In the genomic region with DNA sequence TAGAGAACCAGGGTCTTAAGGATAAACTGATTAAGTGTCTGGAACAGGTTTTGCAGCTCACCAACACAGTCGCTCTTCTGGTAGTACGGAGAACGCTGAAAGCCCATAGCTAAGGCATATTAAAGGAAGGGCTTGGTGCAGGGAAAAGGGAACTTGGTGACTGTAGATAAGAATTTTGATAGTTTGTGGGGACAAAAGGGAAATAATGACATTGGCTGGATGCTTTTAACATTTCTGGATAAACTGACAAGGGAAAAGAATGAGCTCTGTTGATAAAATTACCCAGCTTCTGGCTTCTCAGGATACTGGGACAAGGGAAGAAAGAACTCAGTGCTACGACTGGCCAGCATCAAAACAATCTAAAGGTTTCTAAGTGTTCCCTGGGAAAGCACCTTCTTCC, we compare ENCODE assay signal across 35 mouse cellular contexts. TPM values are rescaled to one million over a fixed set of nuclear protein-coding genes. Genes with fewer than 3 reads are reported as not detected.
"Had no signal": no experiment of that assay in that cellular context is flagged by ENCODE, and none has a peak within 500 bp of the region (broad histone marks: within the 10 kb centered on the region; RNA-seq: fewer than 3 reads in every experiment).

No protein-coding gene starts in this region.

RNA-seq across cellular contexts. Expression of a gene that starts 29.2 kb away (rescaled TPM):
- total RNA-seq: heart, postnatal 10 days; heart, postnatal 14 days; heart, postnatal 25 days; heart, postnatal 36 days; heart, postnatal 4 days; hematopoietic stem cell, adult 5-6 weeks; hindbrain, postnatal 0 days; layer of hippocampus, adult 18-20 months; layer of hippocampus, adult 2 months; layer of hippocampus, adult 8-10 months; layer of hippocampus, postnatal 10 days; layer of hippocampus, postnatal 14 days; layer of hippocampus, postnatal 25 days; layer of hippocampus, postnatal 36 days; left cerebral cortex, adult 18-20 months; left cerebral cortex, adult 2 months had no signal
- polyA plus RNA-seq: heart, embryonic 13.5 days; heart, embryonic 14.5 days; heart, embryonic 15.5 days; heart, embryonic 16.5 days; heart, postnatal 0 days; hindbrain, embryonic 10.5 days; hindbrain, embryonic 11.5 days; hindbrain, embryonic 12.5 days; hindbrain, embryonic 13.5 days; hindbrain, embryonic 14.5 days; intestine, embryonic 14.5 days; intestine, embryonic 15.5 days; intestine, embryonic 16.5 days; intestine, postnatal 0 days; kidney, adult 2 months; kidney, embryonic 14.5 days; kidney, embryonic 15.5 days; kidney, embryonic 16.5 days; kidney, postnatal 0 days had no signal
